Mouse (Mus musculus) neural tube, embryonic 12.5 days (tissue): ENCODE results near the gene Sncg. TPM values are rescaled to one million over a fixed set of nuclear protein-coding genes. Genes with fewer than 3 reads are reported as not detected.
"Not testable (repeated sequence)": the region's sequence is repeated elsewhere in the genome, so short reads cannot be mapped to it uniquely, and the experiment has no call there.

Source experiments
- ATAC-seq: fragments of 200-750 bp; cut with Nextera tagmentation; 2 replicates; pipeline ENCODE4 v1.8.0; 2017; ENCODE audit warnings: low read depth, mild to moderate bottlenecking, moderate TSS enrichment, moderate library complexity; ENCODE audit not compliant: low FRiP score
- H3K27ac ChIP-seq: fragments of 300-500 bp; sonication (generic); 2 replicates; pipeline ENCODE4 v1.5.1; 2016
- H3K27me3 ChIP-seq: fragments of 300-500 bp; sonication (generic); replicated peaks from 2 replicates; pipeline ENCODE4 v1.6.1; 2016; ENCODE audit warnings: mild to moderate bottlenecking
- H3K36me3 ChIP-seq: fragments of 300-500 bp; sonication (generic); 2 replicates; pipeline ENCODE4 v1.6.1; 2016; ENCODE audit warnings: mild to moderate bottlenecking
- H3K4me1 ChIP-seq: fragments of 300-500 bp; sonication (generic); 2 replicates; pipeline ENCODE4 v1.6.1; 2016
- H3K4me2 ChIP-seq: fragments of 300-500 bp; sonication (generic); replicated peaks from 2 replicates; pipeline ENCODE4 v1.6.1; 2016; ENCODE audit warnings: mild to moderate bottlenecking
- H3K4me3 ChIP-seq: fragments of 300-500 bp; sonication (generic); 2 replicates; pipeline ENCODE4 v1.5.1; 2016
- H3K9ac ChIP-seq: fragments of 300-500 bp; sonication (generic); 2 replicates; pipeline ENCODE4 v1.6.1; 2016; ENCODE audit warnings: mild to moderate bottlenecking
- H3K9me3 ChIP-seq: fragments of 300-500 bp; sonication (generic); 2 replicates; pipeline ENCODE4 v1.6.1; 2016; ENCODE audit warnings: mild to moderate bottlenecking
- WGBS: fragments of 180-500 bp; shearing (Covaris S2); methylation state at CpG from one replicate; pipeline ENCODE4 v1.1.7; 2016; 5-methylcytosine and 5-hydroxymethylcytosine counted together
- polyA plus RNA-seq: library from polyadenylated mRNA; unstranded; fragments of >200 nt; fragmentation: Nextera tagmentation; extraction: Ambion mirVana; gene quantifications from 2 replicates; pipeline ENCODE4 v1.2.1, GENCODE M21; 2016

Gene Sncg
- 345 and 420 TPM in 2 replicates for polyA plus RNA-seq

- no peak within 1 kb of the TSS for H3K27ac ChIP-seq
- 32% methylated on average over 10 of the region's 10 CpGs for WGBS
- no peaks in the 10 kb centered on the region for H3K27me3 ChIP-seq
- 0 out of 2 replicates have a peak within 1 kb of the TSS, but pooled peaks have one; percentile 2 for H3K4me3 ChIP-seq
- peak; percentile 23; the same call in 1 of the 2 replicates for ATAC-seq
- H3K9me3 ChIP-seq: no peaks in the 10 kb centered on the region
- peaks cover 17% of the 10 kb centered on the region for H3K4me1 ChIP-seq
- H3K36me3 ChIP-seq: no peaks in the 10 kb centered on the region
- 0 out of 2 replicates have a peak within 1 kb of the TSS, but pooled peaks have one; percentile 19 for H3K9ac ChIP-seq
- H3K4me2 ChIP-seq: peak within 1 kb of the TSS; percentile 38
These were observed at the start of gene Sncg for GRCm38 (mm10) chr14:34374577-34374976. Gene Sncg (minus strand): TSS chr14:34374789.

- H3K27ac ChIP-seq: no peak overlapping the region
- 97% methylated on average over 1 of the region's 1 CpGs for WGBS
- H3K9me3 ChIP-seq: no peaks in the 10 kb centered on the region
- H3K27me3 ChIP-seq: no peaks in the 10 kb centered on the region
- H3K4me3 ChIP-seq: no peak overlapping the region
- no peak for ATAC-seq
- H3K36me3 ChIP-seq: peaks cover 60% of the 10 kb centered on the region
- no peak overlapping the region for H3K4me2 ChIP-seq
- H3K9ac ChIP-seq: no peak overlapping the region
- no peaks in the 10 kb centered on the region for H3K4me1 ChIP-seq
These were observed 46.5 kb upstream of the Sncg start for GRCm38 (mm10) chr14:34421078-34421477.

- Histone ChIP-seq H3K4me1 (no peaks in the 10 kb centered on the region), H3K9ac (no peak overlapping the region), H3K27me3 (no peaks in the 10 kb centered on the region), H3K36me3 (peaks cover 57% of the 10 kb centered on the region), H3K27ac (no peak overlapping the region), H3K4me2 (no peak overlapping the region), H3K4me3 (no peak overlapping the region), H3K9me3 (no peaks in the 10 kb centered on the region)
- no peak for ATAC-seq
- WGBS: 92% methylated on average over 5 of the region's 5 CpGs
These were observed 42.9 kb upstream of the Sncg start for GRCm38 (mm10) chr14:34417501-34417900.

GRCm38 (mm10) chr14:34416946-34417345 lies 42.4 kb upstream of the Sncg start:
- not testable (repeated sequence) for H3K4me1 ChIP-seq, H3K9ac ChIP-seq, H3K27me3 ChIP-seq, H3K4me3 ChIP-seq, H3K4me2 ChIP-seq, H3K9me3 ChIP-seq, ATAC-seq, H3K27ac ChIP-seq
- WGBS: 98% methylated on average over 4 of the region's 4 CpGs
- peaks cover 54% of the 10 kb centered on the region for H3K36me3 ChIP-seq

GRCm38 (mm10) chr14:34412164-34412896 lies 37.7 kb upstream of the Sncg start:
- Histone ChIP-seq H3K4me3 (no peak overlapping the region), H3K4me2 (no peak overlapping the region), H3K27ac (no peak overlapping the region), H3K27me3 (no peaks in the 10 kb centered on the region), H3K9me3 (no peaks in the 10 kb centered on the region), H3K9ac (no peak overlapping the region), H3K36me3 (peaks cover 58% of the 10 kb centered on the region), H3K4me1 (no peaks in the 10 kb centered on the region)
- WGBS: 94% methylated on average over 7 of the region's 7 CpGs
- no peak for ATAC-seq

- Histone ChIP-seq H3K27ac (no peak overlapping the region), H3K36me3 (peaks cover 61% of the 10 kb centered on the region), H3K9ac (no peak overlapping the region)
These were observed 36.1 kb upstream of the Sncg start for GRCm38 (mm10) chr14:34410716-34411115.

GRCm38 (mm10) chr14:34403424-34403823 lies 28.8 kb upstream of the Sncg start:
- Histone ChIP-seq H3K4me3 (no peak overlapping the region), H3K9me3 (no peaks in the 10 kb centered on the region), H3K27ac (no peak overlapping the region), H3K27me3 (no peaks in the 10 kb centered on the region), H3K4me2 (no peak overlapping the region), H3K36me3 (peaks cover 69% of the 10 kb centered on the region), H3K9ac (no peak overlapping the region), H3K4me1 (no peaks in the 10 kb centered on the region)
- no peak for ATAC-seq
- WGBS: 95% methylated on average over 7 of the region's 7 CpGs

More at GRCm38 (mm10) chr14:34410716-34411115, 36.1 kb upstream of the Sncg start:
- Histone ChIP-seq H3K4me1 (no peaks in the 10 kb centered on the region), H3K27me3 (no peaks in the 10 kb centered on the region), H3K9me3 (no peaks in the 10 kb centered on the region), H3K4me2 (no peak overlapping the region), H3K4me3 (no peak overlapping the region)
- 96% methylated on average over 6 of the region's 6 CpGs for WGBS
- ATAC-seq: no peak

GRCm38 (mm10) chr14:34402871-34403270 lies 28.3 kb upstream of the Sncg start:
- H3K9ac ChIP-seq: no peak overlapping the region
- H3K27ac ChIP-seq: no peak overlapping the region
- no peaks in the 10 kb centered on the region for H3K4me1 ChIP-seq
- no peaks in the 10 kb centered on the region for H3K9me3 ChIP-seq
- H3K4me3 ChIP-seq: no peak overlapping the region
- no peak overlapping the region for H3K4me2 ChIP-seq
- no peak for ATAC-seq
- H3K36me3 ChIP-seq: peaks cover 69% of the 10 kb centered on the region
- 92% methylated on average over 8 of the region's 8 CpGs for WGBS
- no peaks in the 10 kb centered on the region for H3K27me3 ChIP-seq

- 59% methylated on average over 6 of the region's 6 CpGs for WGBS
- no peak overlapping the region for H3K4me3 ChIP-seq
- ATAC-seq: no peak
- H3K4me2 ChIP-seq: no peak overlapping the region
- no peaks in the 10 kb centered on the region for H3K9me3 ChIP-seq
- no peak overlapping the region for H3K27ac ChIP-seq
- no peaks in the 10 kb centered on the region for H3K27me3 ChIP-seq
- no peak overlapping the region for H3K9ac ChIP-seq
- no peaks in the 10 kb centered on the region for H3K4me1 ChIP-seq
- H3K36me3 ChIP-seq: peaks cover 56% of the 10 kb centered on the region
These were observed 26.5 kb upstream of the Sncg start for GRCm38 (mm10) chr14:34401135-34401534.

GRCm38 (mm10) chr14:34400021-34400420 lies 25.4 kb upstream of the Sncg start:
- no peak for ATAC-seq

GRCm38 (mm10) chr14:34399301-34399700 lies 24.7 kb upstream of the Sncg start:
- no peaks in the 10 kb centered on the region for H3K27me3 ChIP-seq
- no peaks in the 10 kb centered on the region for H3K4me1 ChIP-seq
- no peak overlapping the region for H3K27ac ChIP-seq
- no peak for ATAC-seq
- H3K9me3 ChIP-seq: no peaks in the 10 kb centered on the region
- no peak overlapping the region for H3K9ac ChIP-seq
- no peak overlapping the region for H3K4me2 ChIP-seq
- peaks cover 42% of the 10 kb centered on the region for H3K36me3 ChIP-seq
- WGBS: 92% methylated on average over 6 of the region's 6 CpGs
- H3K4me3 ChIP-seq: no peak overlapping the region

More at GRCm38 (mm10) chr14:34400021-34400420, 25.4 kb upstream of the Sncg start:
- peaks cover 50% of the 10 kb centered on the region for H3K36me3 ChIP-seq
- no peaks in the 10 kb centered on the region for H3K4me1 ChIP-seq
- H3K27ac ChIP-seq: no peak overlapping the region
- no peak overlapping the region for H3K4me2 ChIP-seq
- no peaks in the 10 kb centered on the region for H3K27me3 ChIP-seq
- no peak overlapping the region for H3K9ac ChIP-seq
- no peaks in the 10 kb centered on the region for H3K9me3 ChIP-seq
- H3K4me3 ChIP-seq: no peak overlapping the region
- 94% methylated on average over 3 of the region's 3 CpGs for WGBS

- Histone ChIP-seq H3K9me3 (no peaks in the 10 kb centered on the region), H3K9ac (no peak overlapping the region), H3K27ac (no peak overlapping the region), H3K27me3 (no peaks in the 10 kb centered on the region), H3K4me1 (no peaks in the 10 kb centered on the region), H3K4me2 (no peak overlapping the region), H3K36me3 (peaks cover 41% of the 10 kb centered on the region), H3K4me3 (no peak overlapping the region)
- 95% methylated on average over 21 of the region's 21 CpGs for WGBS
- ATAC-seq: no peak
These were observed 24.3 kb upstream of the Sncg start for GRCm38 (mm10) chr14:34398901-34399300.

GRCm38 (mm10) chr14:34397871-34398270 lies 23.3 kb upstream of the Sncg start:
- Histone ChIP-seq H3K27ac (no peak overlapping the region), H3K36me3 (peaks cover 36% of the 10 kb centered on the region), H3K4me2 (no peak overlapping the region), H3K9me3 (no peaks in the 10 kb centered on the region), H3K4me1 (no peaks in the 10 kb centered on the region), H3K4me3 (no peak overlapping the region), H3K27me3 (no peaks in the 10 kb centered on the region), H3K9ac (no peak overlapping the region)
- ATAC-seq: no peak
- 97% methylated on average over 5 of the region's 5 CpGs for WGBS
